Mouse (Mus musculus): ENCODE measurements around the gene Krt75.
"Not testable (repeated sequence)": the region's sequence is repeated elsewhere in the genome, so short reads cannot be mapped to it uniquely, and the experiment has no call there.

Krt75 gene

DNA sequence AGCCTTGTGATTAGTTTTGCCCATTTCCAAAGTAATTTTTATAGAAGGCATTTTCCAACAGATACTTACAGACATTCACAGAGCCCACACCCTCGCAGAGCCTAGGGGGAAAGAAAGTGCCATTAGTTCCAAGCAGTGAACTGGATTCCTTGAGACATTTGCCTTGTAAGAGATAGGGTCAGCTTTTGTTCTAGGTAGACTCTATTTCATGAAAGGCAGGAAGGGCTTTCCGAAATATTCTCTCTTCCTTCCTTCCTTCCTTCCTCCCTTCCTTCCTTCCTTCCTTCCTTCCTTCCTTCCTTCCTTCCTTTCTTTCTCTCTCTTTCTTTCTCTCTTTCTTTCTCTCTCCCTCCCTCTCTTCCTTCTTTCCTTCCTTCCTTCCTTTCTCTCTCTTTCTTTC, 56.5 kb downstream of the Krt75 start, which contains the start of gene Gm49425:
TSS of gene Gm49425 (minus strand) at position 101 of the 400 bp plus-strand sequence.
- not testable (repeated sequence) for DNase-seq (ENCODE audit: low spot score)
